In genomic region chr10:79697916-79698315, GRCm38 (mm10) we compare ENCODE assay signal across 13 mouse cellular contexts. TPM values are rescaled to one million over a fixed set of nuclear protein-coding genes. Genes with fewer than 3 reads are reported as not detected.
DNase-seq lines count a peak whose midpoint lies in the region; TF ChIP-seq lines count a peak whose summit lies in the region.
"Had no signal": no experiment of that assay in that cellular context is flagged by ENCODE, and none has a peak within 500 bp of the region (broad histone marks: within the 10 kb centered on the region; RNA-seq: fewer than 3 reads in every experiment).

No protein-coding gene starts in this region.

- intact Hi-C loops in gastrocnemius, adult 2 months (cut with DNase I), result loop anchor here (2.0 kb wide), 1 partner anchor 91 kb away; no protein-coding TSS in a partner anchor

- no peak for TF ChIP-seq CTCF in gastrocnemius, adult 2 months (IDR thresholded peaks at IDR 0.05)

- DNase-seq in gastrocnemius, adult 2 months, result no peak
- no peak for DNase-seq in gastrocnemius, adult 8-10 months (ENCODE audit: low spot score in 2 of 2)
- peak; percentile 95 for DNase-seq in brain, adult 2 months (ENCODE audit: low read depth, low spot score)
- DNase-seq in cerebellum, postnatal 25 days, result peak; percentile 93 to 95
- peak; percentile 71 for DNase-seq in lung, postnatal 10 days
- DNase-seq in adrenal gland, postnatal 14 days, result no peak
- DNase-seq in frontal cortex, postnatal 14 days (ENCODE audit: low spot score in 2 of 2), result no peak
- no peak for DNase-seq in layer of hippocampus, postnatal 36 days
- DNase-seq: liver; right cerebral cortex, postnatal 4 days had no signal

- peak overlapping the region; percentile 63 for H3K27ac ChIP-seq in gastrocnemius, adult 2 months
- H3K27ac ChIP-seq: forebrain, embryonic 10.5 days had no signal

- no peak overlapping the region for H3K4me3 ChIP-seq in gastrocnemius, adult 2 months
- H3K4me3 ChIP-seq: forebrain, embryonic 10.5 days; heart, embryonic 13.5 days; megakaryocyte, embryonic 14.5 days had no signal

RNA-seq across cellular contexts. Expression of gene Bsg, which starts 6.4 kb away (rescaled TPM):
- 100 to 1,000 TPM; 650 to 652 TPM for total RNA-seq in gastrocnemius, adult 2 months (2021)
- 100 to 1,000 TPM; 524 to 920 (median 651) TPM for total RNA-seq in gastrocnemius, adult 8-10 months (2022)
- total RNA-seq in adrenal gland, postnatal 14 days (2021), result 598 and 707 TPM in 2 replicates
- 100 to 1,000 TPM; 555 to 610 TPM for total RNA-seq in layer of hippocampus, postnatal 36 days (2021)

RNA-seq across cellular contexts. Expression of gene Gzmm, which starts 9.1 kb away (rescaled TPM):
- 1 to 10 TPM; 7.2 to 9.8 TPM for total RNA-seq in gastrocnemius, adult 2 months (2021)
- 10 to 100 TPM in 3 of 4 experiments, 1 to 10 TPM in 1; 9.9 to 15.9 (median 10.2) TPM for total RNA-seq in gastrocnemius, adult 8-10 months (2022)
- 0.89 and 1.1 TPM in 2 replicates for total RNA-seq in adrenal gland, postnatal 14 days (2021)
- total RNA-seq in layer of hippocampus, postnatal 36 days (2021), result 1 to 10 TPM; 2.4 to 2.5 TPM

RNA-seq across cellular contexts. Expression of gene Cdc34, which starts 15.9 kb away (rescaled TPM):
- 100 to 1,000 TPM; 366 to 415 TPM for total RNA-seq in gastrocnemius, adult 2 months (2021)
- 100 to 1,000 TPM; 381 to 451 (median 390) TPM for total RNA-seq in gastrocnemius, adult 8-10 months (2022)
- 79.1 and 82.4 TPM in 2 replicates for total RNA-seq in adrenal gland, postnatal 14 days (2021)
- 10 to 100 TPM; 67.0 to 70.2 TPM for total RNA-seq in layer of hippocampus, postnatal 36 days (2021)

RNA-seq across cellular contexts. Expression of gene Hcn2, which starts 18.5 kb away (rescaled TPM):
- under 1 TPM; 0.47 to 0.84 TPM for total RNA-seq in gastrocnemius, adult 2 months (2021)
- under 1 TPM; 0.39 to 0.86 (median 0.73) TPM for total RNA-seq in gastrocnemius, adult 8-10 months (2022)
- 7.1 and 10.6 TPM in 2 replicates for total RNA-seq in adrenal gland, postnatal 14 days (2021)
- total RNA-seq in layer of hippocampus, postnatal 36 days (2021), result 100 to 1,000 TPM; 106 to 118 TPM

RNA-seq across cellular contexts. Expression of gene Tpgs1, which starts 28.7 kb away (rescaled TPM):
- 10 to 100 TPM; 18.4 to 19.2 TPM for total RNA-seq in gastrocnemius, adult 2 months (2021)
- total RNA-seq in gastrocnemius, adult 8-10 months (2022), result 10 to 100 TPM; 17.6 to 21.1 (median 20.1) TPM
- 27.8 and 34.1 TPM in 2 replicates for total RNA-seq in adrenal gland, postnatal 14 days (2021)
- 10 to 100 TPM; 64.6 to 68.3 TPM for total RNA-seq in layer of hippocampus, postnatal 36 days (2021)

Comparison
In these comparisons a context has a peak if more than half of its experiments do, and no peak if none do; other contexts are left out.
1. DNase-seq: peak in brain, adult 2 months (single experiment), cerebellum, postnatal 25 days (2 of 2) and lung, postnatal 10 days (single experiment); none in gastrocnemius, adult 2 months (single experiment), gastrocnemius, adult 8-10 months (0 of 2), adrenal gland, postnatal 14 days (single experiment), frontal cortex, postnatal 14 days (0 of 2) and layer of hippocampus, postnatal 36 days (0 of 2).